Mouse (Mus musculus): ENCODE data around the gene Fam149b. TPM values are rescaled to one million over a fixed set of nuclear protein-coding genes. Genes with fewer than 3 reads are reported as not detected.
A peak's percentile ranks its signal among the peaks of the same experiment; 100 is the strongest.
"Not testable (repeated sequence)": the region's sequence is repeated elsewhere in the genome, so short reads cannot be mapped to it uniquely, and the experiment has no call there.

Gene Fam149b
- polyA plus RNA-seq (2015; fragmentation: Nextera tagmentation; extraction: Ambion mirVana): 12.8 and 13.2 TPM in 2 replicates

GRCm38 (mm10) chr14:20347991-20348541, at the start of gene Fam149b, which contains the start of gene Ecd:
Gene Fam149b, plus strand, starts transcription at chr14:20348162.
Gene Ecd, minus strand, starts transcription at chr14:20348121.
- Histone ChIP-seq H3K27ac (ENCODE audit: low read depth, low read length) (peak within 1 kb of the TSS; percentile 94), H3K9ac (ENCODE audit: low read depth, low read length) (peak within 1 kb of the TSS; percentile 88), H3K4me3 (ENCODE audit: low read depth, low read length) (peak within 1 kb of the TSS; percentile 62), H3K27me3 (replicated peaks; ENCODE audit: control insufficient read depth, insufficient read depth, low read length) (no peaks in the 10 kb centered on the region), H3K36me3 (ENCODE audit: control insufficient read depth, insufficient read depth) (peaks cover 25% of the 10 kb centered on the region), H3K9me3 (ENCODE audit: control insufficient read depth) (no peaks in the 10 kb centered on the region), H3K4me1 (replicated peaks; ENCODE audit: control insufficient read depth, insufficient read depth, low read length) (no peaks in the 10 kb centered on the region; the same call in 1 of the 2 replicates), H3K4me2 (replicated peaks; ENCODE audit: low read depth) (peak within 1 kb of the TSS; percentile 79)
- under 1% methylated on average over 39 of the region's 42 CpGs for WGBS
- peak; percentile 96 for ATAC-seq
- TF ChIP-seq CTCF (IDR thresholded peaks at IDR 0.05; ENCODE audit: low read depth): peak; percentile 78

- H3K4me3 ChIP-seq (ENCODE audit: low read depth, low read length); H3K4me2 ChIP-seq (replicated peaks; ENCODE audit: low read depth); ATAC-seq; H3K9me3 ChIP-seq (ENCODE audit: control insufficient read depth); H3K4me1 ChIP-seq (replicated peaks; ENCODE audit: control insufficient read depth, insufficient read depth, low read length); H3K27ac ChIP-seq (ENCODE audit: low read depth, low read length); H3K27me3 ChIP-seq (replicated peaks; ENCODE audit: control insufficient read depth, insufficient read depth, low read length); H3K9ac ChIP-seq (ENCODE audit: low read depth, low read length): not testable (repeated sequence)
- TF ChIP-seq CTCF (IDR thresholded peaks at IDR 0.05; ENCODE audit: low read depth): peak; percentile 20; the same call in 1 of the 2 replicates
- 74% methylated on average over 2 of the region's 2 CpGs for WGBS
- peaks cover 27% of the 10 kb centered on the region for H3K36me3 ChIP-seq (ENCODE audit: control insufficient read depth, insufficient read depth)
Measured at GRCm38 (mm10) chr14:20305085-20305484, 42.9 kb upstream of the Fam149b start.

- Histone ChIP-seq H3K9ac (ENCODE audit: low read depth, low read length) (no peak overlapping the region), H3K4me2 (replicated peaks; ENCODE audit: low read depth) (0 out of 2 replicates have a peak overlapping the region, but pooled peaks have one; percentile 6), H3K4me1 (replicated peaks; ENCODE audit: control insufficient read depth, insufficient read depth, low read length) (no peaks in the 10 kb centered on the region), H3K36me3 (ENCODE audit: control insufficient read depth, insufficient read depth) (peaks cover 30% of the 10 kb centered on the region), H3K27ac (ENCODE audit: low read depth, low read length) (no peak overlapping the region), H3K27me3 (replicated peaks; ENCODE audit: control insufficient read depth, insufficient read depth, low read length) (no peaks in the 10 kb centered on the region), H3K4me3 (ENCODE audit: low read depth, low read length) (no peak overlapping the region), H3K9me3 (ENCODE audit: control insufficient read depth) (no peaks in the 10 kb centered on the region)
- no peak for TF ChIP-seq CTCF (IDR thresholded peaks at IDR 0.05; ENCODE audit: low read depth)
- 19% methylated on average over 1 of the region's 1 CpGs for WGBS
- peak; percentile 47; the same call in 1 of the 2 replicates for ATAC-seq
Measured at GRCm38 (mm10) chr14:20315137-20315536, 32.8 kb upstream of the Fam149b start.

- no peak for ATAC-seq
- WGBS: 79% methylated on average over 3 of the region's 3 CpGs
- peak; percentile 72 for TF ChIP-seq CTCF (IDR thresholded peaks at IDR 0.05; ENCODE audit: low read depth)
- Histone ChIP-seq H3K4me2 (replicated peaks; ENCODE audit: low read depth) (no peak overlapping the region), H3K36me3 (ENCODE audit: control insufficient read depth, insufficient read depth) (peaks cover 47% of the 10 kb centered on the region), H3K9ac (ENCODE audit: low read depth, low read length) (no peak overlapping the region), H3K4me3 (ENCODE audit: low read depth, low read length) (no peak overlapping the region), H3K27me3 (replicated peaks; ENCODE audit: control insufficient read depth, insufficient read depth, low read length) (no peaks in the 10 kb centered on the region), H3K9me3 (ENCODE audit: control insufficient read depth) (no peaks in the 10 kb centered on the region), H3K4me1 (replicated peaks; ENCODE audit: control insufficient read depth, insufficient read depth, low read length) (no peaks in the 10 kb centered on the region), H3K27ac (ENCODE audit: low read depth, low read length) (no peak overlapping the region)
Measured at GRCm38 (mm10) chr14:20319420-20319819, 28.5 kb upstream of the Fam149b start.

GRCm38 (mm10) chr14:20324196-20324595, 23.8 kb upstream of the Fam149b start:
- WGBS: 96% methylated on average over 9 of the region's 9 CpGs
- peaks cover 67% of the 10 kb centered on the region for H3K36me3 ChIP-seq (ENCODE audit: control insufficient read depth, insufficient read depth)
- ATAC-seq: no peak

GRCm38 (mm10) chr14:20328474-20328873, 19.5 kb upstream of the Fam149b start:
- 55% methylated on average over 9 of the region's 9 CpGs for WGBS
- peak; percentile 71 for TF ChIP-seq CTCF (IDR thresholded peaks at IDR 0.05; ENCODE audit: low read depth)
- Histone ChIP-seq H3K4me3 (ENCODE audit: low read depth, low read length) (no peak overlapping the region), H3K9ac (ENCODE audit: low read depth, low read length) (no peak overlapping the region), H3K4me1 (replicated peaks; ENCODE audit: control insufficient read depth, insufficient read depth, low read length) (no peaks in the 10 kb centered on the region), H3K27ac (ENCODE audit: low read depth, low read length) (no peak overlapping the region), H3K27me3 (replicated peaks; ENCODE audit: control insufficient read depth, insufficient read depth, low read length) (no peaks in the 10 kb centered on the region), H3K9me3 (ENCODE audit: control insufficient read depth) (no peaks in the 10 kb centered on the region), H3K4me2 (replicated peaks; ENCODE audit: low read depth) (no peak overlapping the region), H3K36me3 (ENCODE audit: control insufficient read depth, insufficient read depth) (peaks cover 65% of the 10 kb centered on the region)
- ATAC-seq: no peak

More at GRCm38 (mm10) chr14:20324196-20324595, 23.8 kb upstream of the Fam149b start:
- Histone ChIP-seq H3K27me3 (replicated peaks; ENCODE audit: control insufficient read depth, insufficient read depth, low read length) (no peaks in the 10 kb centered on the region), H3K27ac (ENCODE audit: low read depth, low read length) (no peak overlapping the region), H3K4me2 (replicated peaks; ENCODE audit: low read depth) (no peak overlapping the region), H3K4me1 (replicated peaks; ENCODE audit: control insufficient read depth, insufficient read depth, low read length) (no peaks in the 10 kb centered on the region), H3K4me3 (ENCODE audit: low read depth, low read length) (no peak overlapping the region), H3K9me3 (ENCODE audit: control insufficient read depth) (no peaks in the 10 kb centered on the region), H3K9ac (ENCODE audit: low read depth, low read length) (no peak overlapping the region)
- no peak for TF ChIP-seq CTCF (IDR thresholded peaks at IDR 0.05; ENCODE audit: low read depth)
